Mouse (Mus musculus) embryonic facial prominence, embryonic 11.5 days (tissue): ENCODE results near the gene Smarcd2. TPM values are rescaled to one million over a fixed set of nuclear protein-coding genes. Genes with fewer than 3 reads are reported as not detected.

ENCODE experiments used
- ATAC-seq: fragments of 200-750 bp; cut with Nextera tagmentation; replicated peaks from 2 replicates; pipeline ENCODE4 v1.8.0; 2017; ENCODE audit warnings: low read depth; ENCODE audit not compliant: insufficient number of reproducible peaks, low FRiP score, low TSS enrichment
- DNase-seq: peaks from one replicate; pipeline ENCODE4 v3.0.0-alpha.2; 2015; ENCODE audit warnings: low spot score
- H3K27ac ChIP-seq: fragments of 300-500 bp; sonication (generic); replicated peaks from 2 replicates; pipeline ENCODE4 v1.5.1; 2014; ENCODE audit warnings: mild to moderate bottlenecking, low read depth, low read length, control low read depth
- H3K27me3 ChIP-seq: fragments of 300-500 bp; sonication (generic); 2 replicates; pipeline ENCODE4 v1.6.1; 2014; ENCODE audit warnings: mild to moderate bottlenecking, low read length, moderate library complexity, mixed read lengths; ENCODE audit not compliant: control insufficient read depth, insufficient read depth
- H3K36me3 ChIP-seq: fragments of 300-500 bp; sonication (generic); replicated peaks from 2 replicates; pipeline ENCODE4 v1.6.1; 2014; ENCODE audit warnings: low read depth, mild to moderate bottlenecking, low read length, moderate library complexity, mixed read lengths; ENCODE audit not compliant: control insufficient read depth, insufficient read depth
- H3K4me1 ChIP-seq: fragments of 300-500 bp; sonication (generic); 2 replicates; pipeline ENCODE4 v1.6.1; 2014; ENCODE audit warnings: low read length, mixed read lengths; ENCODE audit not compliant: control insufficient read depth, insufficient read depth
- H3K4me2 ChIP-seq: fragments of 300-500 bp; sonication (generic); 2 replicates; pipeline ENCODE4 v1.6.1; 2014; ENCODE audit warnings: low read depth, mild to moderate bottlenecking, control low read depth, low read length, moderate library complexity
- H3K4me3 ChIP-seq: fragments of 300-500 bp; sonication (generic); 2 replicates; pipeline ENCODE4 v1.5.1; 2014; ENCODE audit warnings: low read depth, low read length, control low read depth
- H3K9ac ChIP-seq: fragments of 300-500 bp; sonication (generic); replicated peaks from 2 replicates; pipeline ENCODE4 v1.6.1; 2014; ENCODE audit warnings: mild to moderate bottlenecking, control low read depth, low read length
- H3K9me3 ChIP-seq: fragments of 300-500 bp; sonication (generic); replicated peaks from 2 replicates; pipeline ENCODE4 v1.6.1; 2016; ENCODE audit warnings: mild to moderate bottlenecking, low read length, inconsistent platforms, mixed read lengths; ENCODE audit not compliant: control insufficient read depth
- WGBS: fragments of 180-500 bp; shearing (Covaris S2); extraction: QIAGEN DNeasy Blood & Tissue Kit; methylation state at CpG from one replicate; pipeline ENCODE4 v1.1.7; 2014; 5-methylcytosine and 5-hydroxymethylcytosine counted together
- polyA plus RNA-seq: library from polyadenylated mRNA; unstranded; fragments of >200 nt; fragmentation: Nextera tagmentation; extraction: Ambion mirVana; gene quantifications from 2 replicates; pipeline ENCODE4 v1.2.1, GENCODE M21; 2014

Smarcd2 gene
- polyA plus RNA-seq, 1 experiment from 2014 or later: 60.6 TPM

- Histone ChIP-seq H3K9me3 (no peaks in the 10 kb centered on the region), H3K27ac (no peak overlapping the region; the same call in 1 of the 2 replicates), H3K4me2 (no peak overlapping the region), H3K36me3 (no peaks in the 10 kb centered on the region), H3K4me1 (no peaks in the 10 kb centered on the region), H3K4me3 (no peak overlapping the region), H3K27me3 (no peaks in the 10 kb centered on the region), H3K9ac (no peak overlapping the region)
- ATAC-seq: no peak
- no peak for DNase-seq
- 78% methylated on average over 7 of the region's 7 CpGs for WGBS
Observed at GRCm38 (mm10) chr11:106274971-106275411, 2.2 kb upstream of the Smarcd2 start.

GRCm38 (mm10) chr11:106274374-106274773, 1.6 kb upstream of the Smarcd2 start:
- no peak overlapping the region for H3K4me2 ChIP-seq
- 90% methylated on average over 1 of the region's 1 CpGs for WGBS
- H3K4me3 ChIP-seq: no peak overlapping the region
- ATAC-seq: no peak
- DNase-seq: no peak
- no peak overlapping the region for H3K27ac ChIP-seq
- H3K27me3 ChIP-seq: no peaks in the 10 kb centered on the region
- no peaks in the 10 kb centered on the region for H3K4me1 ChIP-seq
- H3K9ac ChIP-seq: no peak overlapping the region
- no peaks in the 10 kb centered on the region for H3K36me3 ChIP-seq
- H3K9me3 ChIP-seq: no peaks in the 10 kb centered on the region

GRCm38 (mm10) chr11:106273811-106274210, 1.0 kb upstream of the Smarcd2 start:
- no peaks in the 10 kb centered on the region for H3K27me3 ChIP-seq
- no peak for DNase-seq
- no peaks in the 10 kb centered on the region for H3K36me3 ChIP-seq
- H3K4me1 ChIP-seq: no peaks in the 10 kb centered on the region
- no peak for ATAC-seq
- no peaks in the 10 kb centered on the region for H3K9me3 ChIP-seq
- WGBS: 97% methylated on average over 6 of the region's 6 CpGs
- no peak overlapping the region for H3K4me3 ChIP-seq
- no peak overlapping the region; the same call in 1 of the 2 replicates for H3K4me2 ChIP-seq
- H3K27ac ChIP-seq: no peak overlapping the region
- H3K9ac ChIP-seq: no peak overlapping the region

GRCm38 (mm10) chr11:106273311-106273684, 526 bp upstream of the Smarcd2 start:
- WGBS: 16% methylated on average over 16 of the region's 16 CpGs
- peak overlapping the region; percentile 65 for H3K9ac ChIP-seq
- peak overlapping the region; percentile 65 for H3K27ac ChIP-seq
- ATAC-seq (no peak), DNase-seq (no peak)
- no peaks in the 10 kb centered on the region for H3K9me3 ChIP-seq
- H3K4me3 ChIP-seq: peak overlapping the region; percentile 97
- peaks cover 3% of the 10 kb centered on the region; the same call in 1 of the 2 replicates for H3K4me1 ChIP-seq
- H3K27me3 ChIP-seq: no peaks in the 10 kb centered on the region
- H3K36me3 ChIP-seq: no peaks in the 10 kb centered on the region
- peak overlapping the region; percentile 71 for H3K4me2 ChIP-seq

GRCm38 (mm10) chr11:106271794-106272643, 753 bp downstream of the Smarcd2 start:
- Histone ChIP-seq H3K4me2 (peak overlapping the region; percentile 77), H3K27ac (peak overlapping the region; percentile 93), H3K27me3 (no peaks in the 10 kb centered on the region), H3K4me1 (peaks cover 6% of the 10 kb centered on the region; the same call in 1 of the 2 replicates), H3K9me3 (no peaks in the 10 kb centered on the region), H3K36me3 (no peaks in the 10 kb centered on the region), H3K4me3 (peak overlapping the region; percentile 97), H3K9ac (peak overlapping the region; percentile 98)
- WGBS: 2% methylated on average over 41 of the region's 41 CpGs
- peak; percentile 34 for DNase-seq
- ATAC-seq: peak; percentile 45

GRCm38 (mm10) chr11:106271131-106271793, 1.5 kb downstream of the Smarcd2 start:
- DNase-seq: no peak
- peak overlapping the region; percentile 98 for H3K9ac ChIP-seq
- peak overlapping the region; percentile 97 for H3K4me3 ChIP-seq
- peaks cover 6% of the 10 kb centered on the region; the same call in 1 of the 2 replicates for H3K4me1 ChIP-seq
- peak overlapping the region; percentile 77 for H3K4me2 ChIP-seq
- ATAC-seq: no peak
- H3K36me3 ChIP-seq: no peaks in the 10 kb centered on the region
- no peaks in the 10 kb centered on the region for H3K9me3 ChIP-seq
- H3K27ac ChIP-seq: peak overlapping the region; percentile 9; the same call in 1 of the 2 replicates
- WGBS: 47% methylated on average over 5 of the region's 5 CpGs
- no peaks in the 10 kb centered on the region for H3K27me3 ChIP-seq

GRCm38 (mm10) chr11:106269060-106269431, 3.7 kb downstream of the Smarcd2 start:
- WGBS: 49% methylated on average over 3 of the region's 3 CpGs
- ATAC-seq: no peak

More at GRCm38 (mm10) chr11:106269060-106269431, 3.7 kb downstream of the Smarcd2 start:
- Histone ChIP-seq H3K4me3 (no peak overlapping the region), H3K27ac (peak overlapping the region; percentile 58; the same call in 1 of the 2 replicates), H3K4me1 (peaks cover 6% of the 10 kb centered on the region; the same call in 1 of the 2 replicates), H3K27me3 (no peaks in the 10 kb centered on the region), H3K36me3 (peaks cover 7% of the 10 kb centered on the region; the same call in 1 of the 2 replicates), H3K9me3 (no peaks in the 10 kb centered on the region), H3K9ac (no peak overlapping the region), H3K4me2 (no peak overlapping the region)
- DNase-seq: peak; percentile 33
